Mouse (Mus musculus) liver, embryonic 13.5 days (tissue): ENCODE measurements at regions not wholly inside any gene's neighbourhood (a gene's known extent, or its start where the extent isn't known, plus 50 kb on each side); places are given as distances from the start of the nearest gene placed in this dataset.

Experiments
- ATAC-seq: fragments of 200-750 bp; cut with Nextera tagmentation; 2 replicates; pipeline ENCODE4 v1.8.0; 2017; ENCODE audit warnings: low read depth, mild to moderate bottlenecking, moderate number of reproducible peaks, moderate library complexity
- DNase-seq: peaks from one replicate; pipeline ENCODE4 v3.0.0; 2022
- H3K27ac ChIP-seq: fragments of 300-500 bp; sonication (generic); 2 replicates; pipeline ENCODE4 v1.5.1; 2015; ENCODE audit warnings: moderate library complexity, mild to moderate bottlenecking, inconsistent platforms
- H3K27me3 ChIP-seq: fragments of 300-500 bp; sonication (generic); 2 replicates; pipeline ENCODE4 v1.6.1; 2015; ENCODE audit warnings: mild to moderate bottlenecking, inconsistent platforms
- H3K36me3 ChIP-seq: fragments of 300-500 bp; sonication (generic); 2 replicates; pipeline ENCODE4 v1.6.1; 2015; ENCODE audit warnings: mild to moderate bottlenecking, inconsistent platforms
- H3K4me1 ChIP-seq: fragments of 300-500 bp; sonication (generic); replicated peaks from 2 replicates; pipeline ENCODE4 v1.6.1; 2015; ENCODE audit warnings: inconsistent platforms
- H3K4me2 ChIP-seq: fragments of 300-500 bp; sonication (generic); 2 replicates; pipeline ENCODE4 v1.6.1; 2015; ENCODE audit warnings: inconsistent platforms, mild to moderate bottlenecking, moderate library complexity
- H3K4me3 ChIP-seq: fragments of 300-500 bp; sonication (generic); replicated peaks from 2 replicates; pipeline ENCODE4 v1.5.1; 2015; ENCODE audit warnings: mild to moderate bottlenecking, inconsistent platforms
- H3K9ac ChIP-seq: fragments of 300-500 bp; sonication (generic); 2 replicates; pipeline ENCODE4 v1.6.1; 2015; ENCODE audit warnings: mild to moderate bottlenecking, inconsistent platforms
- H3K9me3 ChIP-seq: fragments of 300-500 bp; sonication (generic); replicated peaks from 2 replicates; pipeline ENCODE4 v1.6.1; 2016; ENCODE audit warnings: inconsistent platforms
- WGBS: fragments of 180-500 bp; shearing (Covaris S2); methylation state at CpG from one replicate; pipeline ENCODE4 v1.1.7; 2015; ENCODE audit not compliant: insufficient replicate concordance; 5-methylcytosine and 5-hydroxymethylcytosine counted together

- 57% methylated on average over 2 of the region's 2 CpGs for WGBS
- DNase-seq: no peak
- ATAC-seq: no peak
- Histone ChIP-seq H3K27ac (no peak overlapping the region), H3K36me3 (no peaks in the 10 kb centered on the region), H3K9ac (no peak overlapping the region), H3K4me2 (no peak overlapping the region), H3K9me3 (no peaks in the 10 kb centered on the region), H3K27me3 (no peaks in the 10 kb centered on the region), H3K4me1 (peaks cover 40% of the 10 kb centered on the region), H3K4me3 (no peak overlapping the region)
Measured at GRCm38 (mm10) chr3:21983993-21984725, 92.3 kb upstream of the Tbl1xr1 start.

DNA sequence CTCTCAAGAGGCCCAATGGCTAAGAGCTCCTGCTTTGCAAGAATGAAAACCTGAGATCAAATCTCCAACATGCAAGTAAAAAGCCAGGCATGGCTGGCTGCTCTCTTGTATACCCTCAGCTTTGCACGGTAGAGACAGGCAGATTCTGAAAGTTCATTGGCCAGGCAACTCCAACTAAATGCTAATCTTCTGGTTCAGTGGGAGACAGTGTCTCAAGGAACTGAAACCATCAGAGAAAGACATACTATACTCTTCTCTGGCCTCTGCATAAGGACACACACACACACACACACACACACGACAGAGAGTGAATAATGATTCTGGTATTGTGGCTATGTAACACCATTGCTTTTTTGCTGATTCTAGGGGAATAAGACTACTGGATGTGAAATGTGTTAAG lies 91.6 kb upstream of the Tbl1xr1 start:
- no peaks in the 10 kb centered on the region for H3K27me3 ChIP-seq
- H3K4me2 ChIP-seq: no peak overlapping the region
- H3K9ac ChIP-seq: no peak overlapping the region
- H3K4me3 ChIP-seq: no peak overlapping the region
- WGBS: 61% methylated on average over 2 of the region's 2 CpGs
- H3K36me3 ChIP-seq: no peaks in the 10 kb centered on the region
- H3K4me1 ChIP-seq: peaks cover 40% of the 10 kb centered on the region
- H3K27ac ChIP-seq: no peak overlapping the region
- DNase-seq (no peak), ATAC-seq (no peak)
- no peaks in the 10 kb centered on the region for H3K9me3 ChIP-seq

- H3K4me1 ChIP-seq: peaks cover 41% of the 10 kb centered on the region
- no peaks in the 10 kb centered on the region for H3K36me3 ChIP-seq
- DNase-seq (no peak), ATAC-seq (peak; percentile 58)
- no peak overlapping the region for H3K4me3 ChIP-seq
- WGBS: 45% methylated on average over 5 of the region's 5 CpGs
- H3K27ac ChIP-seq: peak overlapping the region; percentile 48
- no peaks in the 10 kb centered on the region for H3K27me3 ChIP-seq
- H3K9me3 ChIP-seq: no peaks in the 10 kb centered on the region
- H3K4me2 ChIP-seq: no peak overlapping the region
- no peak overlapping the region for H3K9ac ChIP-seq
Measured at GRCm38 (mm10) chr3:21986164-21986892, 90.1 kb upstream of the Tbl1xr1 start.

GRCm38 (mm10) chr3:21986893-21987250 lies 89.6 kb upstream of the Tbl1xr1 start:
- ATAC-seq (peak; percentile 18; the same call in 1 of the 2 replicates), DNase-seq (no peak)
- Histone ChIP-seq H3K27ac (peak overlapping the region; percentile 48), H3K4me3 (no peak overlapping the region), H3K9ac (no peak overlapping the region), H3K27me3 (no peaks in the 10 kb centered on the region), H3K36me3 (no peaks in the 10 kb centered on the region), H3K9me3 (no peaks in the 10 kb centered on the region), H3K4me2 (peak overlapping the region; percentile 43; the same call in 1 of the 2 replicates), H3K4me1 (peaks cover 45% of the 10 kb centered on the region)
- 57% methylated on average over 2 of the region's 2 CpGs for WGBS

DNA sequence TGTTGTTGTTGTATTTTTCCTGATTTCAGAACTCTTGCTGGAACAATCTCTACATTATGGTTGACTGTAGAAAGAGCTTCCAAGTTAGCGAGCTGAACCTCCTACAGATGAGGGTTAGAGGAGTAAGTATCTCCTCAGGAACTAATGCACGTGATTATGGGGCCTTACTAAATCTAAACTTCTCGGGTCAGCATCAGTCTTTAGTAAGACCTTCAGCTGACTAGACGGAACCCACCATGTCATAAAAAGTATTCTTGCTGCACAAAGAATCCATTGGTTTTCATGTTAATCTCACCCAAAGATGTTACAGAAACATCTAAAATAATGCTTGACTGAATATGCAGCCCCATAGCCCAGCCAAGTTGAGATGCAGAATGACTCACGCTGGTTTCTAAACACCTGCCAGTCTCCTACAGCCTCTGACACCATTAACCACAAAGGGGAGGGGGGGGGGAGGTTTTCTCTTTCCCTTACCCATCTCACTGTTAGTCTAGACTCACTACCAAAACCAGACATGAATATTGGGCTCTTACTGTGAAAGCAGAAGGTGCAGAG lies 88.9 kb upstream of the Tbl1xr1 start:
- peak overlapping the region; percentile 69 for H3K27ac ChIP-seq
- ATAC-seq (peak; percentile 13; the same call in 1 of the 2 replicates), DNase-seq (no peak)
- H3K4me1 ChIP-seq: peaks cover 51% of the 10 kb centered on the region
- WGBS: 37% methylated on average over 5 of the region's 5 CpGs
- H3K36me3 ChIP-seq: no peaks in the 10 kb centered on the region
- H3K4me3 ChIP-seq: peak overlapping the region; percentile 18
- no peak overlapping the region for H3K9ac ChIP-seq
- H3K9me3 ChIP-seq: no peaks in the 10 kb centered on the region
- peak overlapping the region; percentile 43 for H3K4me2 ChIP-seq
- H3K27me3 ChIP-seq: no peaks in the 10 kb centered on the region

- Histone ChIP-seq H3K4me1 (peaks cover 51% of the 10 kb centered on the region), H3K4me3 (peak overlapping the region; percentile 18), H3K9me3 (no peaks in the 10 kb centered on the region), H3K9ac (peak overlapping the region; percentile 19; the same call in 1 of the 2 replicates), H3K27me3 (no peaks in the 10 kb centered on the region), H3K36me3 (no peaks in the 10 kb centered on the region), H3K27ac (peak overlapping the region; percentile 69), H3K4me2 (peak overlapping the region; percentile 43)
- ATAC-seq: peak; percentile 76
- WGBS: 7% methylated on average over 8 of the region's 8 CpGs
- peak; percentile 22 for DNase-seq
Measured at GRCm38 (mm10) chr3:21988010-21988531, 88.4 kb upstream of the Tbl1xr1 start.

DNA sequence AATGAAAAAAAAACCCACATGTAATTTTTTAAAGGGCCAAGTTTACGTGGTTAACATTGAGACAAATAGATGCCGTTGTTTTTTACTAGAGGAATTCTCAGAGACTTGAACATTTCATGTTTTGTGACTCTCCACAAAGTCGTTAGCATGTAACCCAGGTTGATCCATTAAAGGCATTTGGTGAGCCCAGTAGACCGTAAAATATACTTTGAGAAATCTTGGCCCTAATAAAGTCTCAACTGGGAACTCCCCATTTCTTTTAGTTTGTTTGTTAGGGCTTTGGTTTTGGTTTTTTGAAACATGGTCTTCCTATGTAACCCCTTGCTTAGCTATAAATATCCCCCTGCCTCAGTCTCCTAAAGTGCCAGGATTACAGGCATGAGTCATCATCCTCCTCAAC lies 85.9 kb upstream of the Tbl1xr1 start:
- no peaks in the 10 kb centered on the region for H3K27me3 ChIP-seq
- H3K4me2 ChIP-seq: no peak overlapping the region
- H3K4me3 ChIP-seq: no peak overlapping the region
- H3K36me3 ChIP-seq: no peaks in the 10 kb centered on the region
- no peaks in the 10 kb centered on the region for H3K9me3 ChIP-seq
- H3K9ac ChIP-seq: no peak overlapping the region
- 71% methylated on average over 4 of the region's 4 CpGs for WGBS
- DNase-seq (no peak), ATAC-seq (no peak)
- peaks cover 47% of the 10 kb centered on the region for H3K4me1 ChIP-seq
- H3K27ac ChIP-seq: no peak overlapping the region

DNA sequence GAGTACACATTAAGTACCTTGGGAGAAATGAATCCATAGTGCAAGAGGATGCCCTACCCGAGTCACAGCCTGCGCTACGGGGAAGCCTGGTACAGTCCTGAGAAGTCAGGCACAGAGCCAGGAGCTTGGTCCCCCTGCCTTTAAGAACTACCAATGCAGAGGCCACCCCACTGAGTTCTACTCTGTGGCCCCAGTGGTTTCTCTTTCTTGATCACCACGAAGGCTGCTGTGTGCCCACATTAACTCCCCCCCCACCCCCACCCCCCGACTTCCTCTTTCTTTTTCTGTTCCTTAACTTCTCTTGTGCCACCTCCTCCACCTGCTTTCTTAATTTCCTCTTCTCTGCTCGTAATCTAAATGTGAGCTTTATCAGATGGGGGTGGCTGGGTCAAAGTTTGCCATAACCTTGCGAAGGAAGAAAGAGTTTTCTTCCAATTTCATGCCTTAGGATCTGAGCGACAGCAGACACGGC lies 84.7 kb upstream of the Tbl1xr1 start:
- Histone ChIP-seq H3K27ac (no peak overlapping the region; the same call in 1 of the 2 replicates), H3K4me2 (no peak overlapping the region)
- ATAC-seq: no peak

GRCm38 (mm10) chr3:21992203-21992602 lies 84.2 kb upstream of the Tbl1xr1 start:
- no peak overlapping the region for H3K9ac ChIP-seq
- no peaks in the 10 kb centered on the region for H3K9me3 ChIP-seq
- 39% methylated on average over 5 of the region's 5 CpGs for WGBS
- no peak overlapping the region; the same call in 1 of the 2 replicates for H3K27ac ChIP-seq
- H3K4me2 ChIP-seq: no peak overlapping the region
- DNase-seq (no peak), ATAC-seq (no peak)
- no peaks in the 10 kb centered on the region for H3K36me3 ChIP-seq
- no peaks in the 10 kb centered on the region for H3K27me3 ChIP-seq
- H3K4me3 ChIP-seq: no peak overlapping the region
- H3K4me1 ChIP-seq: peaks cover 45% of the 10 kb centered on the region

More for the DNA sequence above, 84.7 kb upstream of the Tbl1xr1 start:
- Histone ChIP-seq H3K36me3 (no peaks in the 10 kb centered on the region), H3K27me3 (no peaks in the 10 kb centered on the region), H3K4me3 (no peak overlapping the region), H3K4me1 (peaks cover 47% of the 10 kb centered on the region), H3K9ac (no peak overlapping the region), H3K9me3 (no peaks in the 10 kb centered on the region)
- 28% methylated on average over 9 of the region's 9 CpGs for WGBS
- DNase-seq: no peak

DNA sequence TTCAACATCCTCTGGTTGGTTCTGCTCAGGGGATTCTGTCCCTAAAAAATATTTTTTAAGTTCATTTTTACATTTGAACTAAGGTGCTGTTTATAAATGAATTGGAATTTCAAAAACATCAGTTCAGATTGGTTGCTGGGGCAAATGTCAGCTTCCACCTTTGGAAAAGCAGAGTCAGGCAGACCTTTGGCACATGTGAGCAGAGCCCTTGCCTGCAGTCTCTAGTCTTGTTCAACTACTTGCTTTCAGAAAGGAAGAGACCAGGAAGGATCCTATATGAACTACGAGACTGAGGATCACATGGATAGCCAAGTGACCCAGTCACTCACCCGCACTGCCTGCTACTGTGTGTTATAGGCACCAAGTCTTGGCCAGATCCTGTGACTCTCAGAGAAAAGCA lies 82.5 kb upstream of the Tbl1xr1 start:
- Histone ChIP-seq H3K4me2 (no peak overlapping the region), H3K9me3 (no peaks in the 10 kb centered on the region), H3K4me3 (no peak overlapping the region), H3K9ac (no peak overlapping the region), H3K36me3 (no peaks in the 10 kb centered on the region), H3K27me3 (no peaks in the 10 kb centered on the region), H3K4me1 (peaks cover 28% of the 10 kb centered on the region), H3K27ac (no peak overlapping the region)
- DNase-seq (no peak), ATAC-seq (no peak)
- WGBS: 79% methylated on average over 2 of the region's 2 CpGs
